Mouse (Mus musculus) liver (tissue): ENCODE measurements at regions not wholly inside any gene's neighbourhood (a gene's known extent, or its start where the extent isn't known, plus 50 kb on each side); places are given as distances from the start of the nearest gene placed in this dataset.

Source experiments
- DNase-seq: peaks from one replicate; pipeline ENCODE4 v3.0.0-alpha.2; 2020; ENCODE audit warnings: mixed read lengths

- peak; percentile 2 for DNase-seq
Observed at GRCm38 (mm10) chr12:96748868-96749615, 1057.0 kb downstream of the Flrt2 start.

- no peak for DNase-seq
Observed at GRCm38 (mm10) chr12:96754714-96755113, 1062.7 kb downstream of the Flrt2 start.

DNA sequence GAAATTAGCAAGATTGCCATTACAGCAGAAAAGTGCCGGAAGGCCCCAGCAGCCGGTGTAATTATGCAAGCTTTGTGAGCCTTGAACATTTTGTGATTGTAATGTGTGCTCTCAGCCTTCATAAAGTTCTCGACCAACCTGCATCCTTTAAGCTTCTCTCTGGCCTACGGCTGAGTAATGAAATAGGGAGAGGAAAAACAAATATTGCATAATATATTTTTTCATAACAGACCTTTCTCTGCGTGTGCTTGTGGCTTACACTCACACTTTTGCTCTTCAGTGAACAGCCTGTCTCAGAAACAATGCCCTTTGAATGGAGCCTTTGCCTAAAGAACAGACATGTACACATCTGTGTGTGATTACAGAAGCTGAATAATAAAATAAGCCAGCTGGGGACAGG, 1071.1 kb downstream of the Flrt2 start:
- no peak for DNase-seq

DNA sequence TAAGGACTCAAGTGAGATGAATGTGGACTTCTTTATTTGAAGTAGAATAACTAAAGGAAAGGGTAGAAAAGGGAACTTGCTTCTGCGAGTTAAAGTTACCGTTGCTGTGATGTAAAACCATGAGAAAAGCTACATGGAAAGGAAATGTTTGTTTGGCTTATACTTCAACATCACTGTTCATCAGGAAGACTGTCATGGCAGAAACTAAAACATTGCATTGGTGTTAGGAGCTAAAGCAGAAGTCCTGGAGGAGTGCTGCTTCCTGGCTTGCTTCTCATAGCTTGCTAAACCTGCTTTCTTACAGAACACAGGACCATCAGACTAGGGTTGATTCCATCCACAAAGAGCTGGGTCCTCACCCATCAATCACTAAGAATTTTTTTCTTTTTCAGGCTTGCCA, 1071.6 kb downstream of the Flrt2 start:
- no peak for DNase-seq

GRCm38 (mm10) chr12:96764186-96764585, 1072.2 kb downstream of the Flrt2 start:
- DNase-seq = no peak

- DNase-seq = no peak
Observed at GRCm38 (mm10) chr12:96771222-96771621, 1079.2 kb downstream of the Flrt2 start.

DNA sequence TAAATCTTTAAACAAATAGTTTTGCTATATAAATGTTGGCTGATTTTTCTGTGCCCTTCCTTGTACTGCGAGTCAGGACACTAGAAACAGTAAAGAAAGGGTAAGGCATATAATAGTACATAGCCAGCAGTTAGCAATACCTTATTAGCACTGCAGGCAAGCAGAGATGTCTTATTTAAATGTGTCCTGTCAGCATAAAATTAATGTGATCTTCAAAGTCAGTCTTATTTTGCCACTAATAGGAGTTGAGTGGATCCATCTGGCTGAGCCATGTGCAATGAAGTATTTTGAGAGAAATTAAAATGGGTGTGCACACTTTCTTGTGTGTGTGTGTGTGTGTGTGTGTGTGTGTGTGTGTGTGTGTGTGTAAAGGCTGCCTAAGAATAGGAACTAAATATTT, 1129.3 kb downstream of the Flrt2 start:
- no peak for DNase-seq

DNA sequence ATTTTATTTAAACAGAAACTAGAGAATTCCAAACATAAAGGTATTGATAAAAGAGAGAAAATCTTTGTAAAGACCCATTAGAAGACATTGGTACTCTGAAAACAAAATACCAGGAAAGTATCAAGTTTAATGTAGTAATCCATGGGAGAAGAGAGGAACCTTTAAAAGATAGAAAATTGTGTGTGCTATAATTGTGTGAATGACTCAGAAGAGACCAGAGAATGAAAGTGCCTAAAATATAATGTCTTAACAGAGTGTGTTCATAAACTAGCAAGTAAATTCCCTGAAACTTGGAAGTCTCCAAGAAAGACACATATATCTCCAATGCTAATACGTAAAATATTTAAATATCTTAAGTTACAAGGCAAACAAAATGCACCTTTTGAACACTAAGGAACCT, 1136.4 kb downstream of the Flrt2 start:
- no peak for DNase-seq
